Mouse (Mus musculus) frontal cortex, postnatal 10 days (tissue): ENCODE data around the gene Sh3gl2.

Experiments
- DNase-seq, 2 experiments: peaks; one replicate each; pipeline ENCODE4 v3.0.0; 2022; ENCODE audit warnings: low spot score in 2 of 2, mixed read lengths in 1 of 2

Sh3gl2 gene

GRCm38 (mm10) chr4:85594159-85594558 lies 389.2 kb downstream of the Sh3gl2 start:
- DNase-seq, result no peak

GRCm38 (mm10) chr4:85613331-85613730 lies 408.4 kb downstream of the Sh3gl2 start:
- no peak for DNase-seq

- no peak for DNase-seq
Observed at GRCm38 (mm10) chr4:85618746-85619145, 413.8 kb downstream of the Sh3gl2 start.

- DNase-seq, result no peak
Observed at GRCm38 (mm10) chr4:85619261-85619660, 414.3 kb downstream of the Sh3gl2 start.

- DNase-seq, result no peak
Observed at GRCm38 (mm10) chr4:85629381-85629780, 424.5 kb downstream of the Sh3gl2 start.

GRCm38 (mm10) chr4:85669271-85669670 lies 464.3 kb downstream of the Sh3gl2 start:
- DNase-seq, result no peak

GRCm38 (mm10) chr4:85669735-85670134 lies 464.8 kb downstream of the Sh3gl2 start:
- no peak for DNase-seq

- DNase-seq, result no peak
Observed at GRCm38 (mm10) chr4:85672290-85672689, 467.4 kb downstream of the Sh3gl2 start.

- DNase-seq, result no peak
Observed at GRCm38 (mm10) chr4:85677621-85678020, 472.7 kb downstream of the Sh3gl2 start.

- DNase-seq, result no peak
Observed at GRCm38 (mm10) chr4:85686160-85686559, 481.2 kb downstream of the Sh3gl2 start.
